Mouse (Mus musculus): Measurements from ENCODE around the gene Duox1. TPM values are rescaled to one million over a fixed set of nuclear protein-coding genes. Genes with fewer than 3 reads are reported as not detected.
A peak's percentile ranks its signal among the peaks of the same experiment; 100 is the strongest.

Duox1 gene
- 0.10 and 0.15 TPM in 2 replicates for polyA plus RNA-seq (2016; fragmentation: Nextera tagmentation; extraction: Ambion mirVana)

DNA sequence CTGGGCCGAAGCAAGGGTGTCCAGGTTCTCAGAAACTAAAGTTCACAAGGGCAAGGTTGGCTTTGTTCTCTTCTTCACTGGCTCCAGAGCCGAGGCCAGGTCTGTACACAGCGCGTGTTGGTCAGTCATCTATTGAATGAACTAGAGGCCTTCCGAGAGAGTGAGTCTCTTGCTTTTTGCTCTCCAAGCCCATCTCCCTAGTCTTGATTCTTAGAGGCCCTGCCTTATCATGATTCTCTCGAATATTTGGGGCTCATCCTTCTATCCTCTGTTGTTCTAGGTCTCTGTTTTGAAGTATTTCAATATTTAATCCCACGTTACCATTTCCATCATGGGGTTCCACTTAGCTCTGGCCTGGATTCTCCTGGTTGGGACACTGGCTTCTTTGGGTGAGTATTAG, at the start of gene Duox1:
Gene Duox1, plus strand, starts transcription at position 301 of the 400 bp plus-strand sequence.
- Histone ChIP-seq H3K9me3 (no peaks in the 10 kb centered on the region), H3K27ac (no peak within 1 kb of the TSS), H3K4me2 (replicated peaks) (no peak within 1 kb of the TSS), H3K4me3 (no peak within 1 kb of the TSS), H3K36me3 (no peaks in the 10 kb centered on the region), H3K27me3 (replicated peaks) (peaks cover 43% of the 10 kb centered on the region), H3K4me1 (peaks cover 10% of the 10 kb centered on the region; the same call in 1 of the 2 replicates), H3K9ac (no peak within 1 kb of the TSS)
- no peak for ATAC-seq (ENCODE audit: low FRiP score, low read depth)
- WGBS = 84% methylated on average over 7 of the region's 7 CpGs

DNA sequence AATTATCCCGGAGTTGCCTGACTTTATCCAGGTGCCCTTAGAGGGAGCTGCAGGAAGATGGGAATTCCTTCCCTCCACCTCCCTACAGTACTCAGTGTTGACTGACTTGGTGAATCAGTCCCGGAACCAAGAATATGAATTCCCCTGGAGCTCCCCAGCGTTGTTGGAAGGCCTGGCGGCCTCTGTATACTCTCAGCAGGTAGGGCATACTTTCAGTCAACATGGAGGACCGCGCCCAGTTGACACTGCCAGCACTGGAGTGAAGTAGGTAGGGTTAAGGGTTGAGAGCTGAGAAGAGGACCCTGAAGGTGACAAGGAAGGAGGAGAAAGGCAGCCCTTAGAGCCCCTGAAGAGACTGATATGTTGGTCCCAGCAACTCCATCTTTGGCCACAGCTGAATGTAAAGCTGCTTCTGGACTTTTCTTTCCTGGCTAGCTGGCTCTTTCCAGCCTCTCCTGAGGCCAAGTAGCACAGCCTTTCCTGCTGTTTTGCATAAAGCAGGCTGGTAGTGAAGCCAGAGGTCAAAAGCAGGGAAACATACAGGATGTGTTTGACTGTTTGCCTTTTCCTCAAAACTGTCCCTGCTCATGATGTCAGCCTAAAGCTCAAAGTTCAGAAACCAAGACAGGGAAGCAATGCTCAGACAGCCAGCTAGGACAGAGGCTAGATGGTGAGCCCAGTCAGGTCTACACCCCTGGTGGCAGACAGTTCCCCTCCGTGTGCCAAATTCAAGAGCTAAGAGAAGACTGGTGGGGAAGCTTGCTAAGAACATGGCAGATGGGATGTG, 48.9 kb upstream of the Duox1 start:
- ATAC-seq (ENCODE audit: low FRiP score, low read depth) = no peak
- H3K27ac ChIP-seq = no peak overlapping the region

DNA sequence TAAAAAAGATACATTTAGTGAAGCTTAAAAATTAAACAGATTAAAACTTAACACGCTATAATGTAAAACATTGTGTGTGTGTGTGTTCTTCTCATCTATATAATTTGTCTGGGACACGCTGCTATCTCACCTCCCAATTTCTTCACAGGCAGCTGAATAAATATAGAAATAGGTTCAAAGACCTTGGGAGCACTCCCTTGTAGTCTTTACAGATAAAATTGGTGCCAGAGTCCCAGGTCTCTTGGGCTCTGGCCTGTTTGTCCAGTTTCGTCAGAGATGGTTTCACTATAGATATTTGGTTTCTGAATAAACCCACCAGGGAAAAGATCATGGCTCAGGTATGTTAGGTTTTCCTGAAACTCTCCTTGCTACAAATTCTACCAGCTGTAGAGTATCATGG, 36.7 kb upstream of the Duox1 start:
- H3K4me2 ChIP-seq (replicated peaks) = no peak overlapping the region
- no peak overlapping the region for H3K27ac ChIP-seq
- H3K4me1 ChIP-seq = no peaks in the 10 kb centered on the region
- H3K9ac ChIP-seq = no peak overlapping the region
- no peaks in the 10 kb centered on the region for H3K27me3 ChIP-seq (replicated peaks)
- H3K4me3 ChIP-seq = no peak overlapping the region
- no peaks in the 10 kb centered on the region for H3K36me3 ChIP-seq
- no peak for ATAC-seq (ENCODE audit: low FRiP score, low read depth)
- 89% methylated on average over 3 of the region's 3 CpGs for WGBS
- H3K9me3 ChIP-seq = no peaks in the 10 kb centered on the region

More for the DNA sequence above, 48.9 kb upstream of the Duox1 start:
- Histone ChIP-seq H3K9ac (no peak overlapping the region), H3K36me3 (no peaks in the 10 kb centered on the region), H3K4me3 (no peak overlapping the region), H3K4me1 (peaks cover 8% of the 10 kb centered on the region), H3K4me2 (replicated peaks) (no peak overlapping the region), H3K27me3 (replicated peaks) (no peaks in the 10 kb centered on the region), H3K9me3 (no peaks in the 10 kb centered on the region)
- WGBS = 93% methylated on average over 7 of the region's 7 CpGs

DNA sequence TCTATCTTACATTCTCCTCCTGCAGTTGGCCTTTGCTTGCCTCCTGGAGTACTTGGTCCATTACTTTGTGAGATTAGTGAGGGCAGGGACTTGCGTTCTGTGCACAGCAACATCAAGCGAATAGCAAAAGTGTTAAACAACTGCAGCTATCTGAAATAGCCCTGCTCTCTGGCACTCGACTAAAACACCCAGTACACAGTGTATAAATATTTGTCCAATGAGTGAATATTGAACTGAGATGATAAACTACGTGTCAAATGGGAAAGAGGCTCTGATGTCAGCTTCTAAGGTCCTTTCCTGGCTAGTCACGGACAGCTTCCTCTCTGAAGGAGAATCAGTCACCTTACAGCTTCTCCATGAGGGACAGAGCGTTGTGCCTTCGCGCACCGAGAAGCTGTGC, 31.4 kb upstream of the Duox1 start:
- H3K9ac ChIP-seq = no peak overlapping the region
- no peak overlapping the region for H3K4me2 ChIP-seq (replicated peaks)
- H3K27ac ChIP-seq = no peak overlapping the region
- no peaks in the 10 kb centered on the region for H3K36me3 ChIP-seq
- 89% methylated on average over 9 of the region's 9 CpGs for WGBS
- H3K27me3 ChIP-seq (replicated peaks) = no peaks in the 10 kb centered on the region
- no peaks in the 10 kb centered on the region for H3K9me3 ChIP-seq
- H3K4me3 ChIP-seq = no peak overlapping the region
- no peak for ATAC-seq (ENCODE audit: low FRiP score, low read depth)
- H3K4me1 ChIP-seq = no peaks in the 10 kb centered on the region

DNA sequence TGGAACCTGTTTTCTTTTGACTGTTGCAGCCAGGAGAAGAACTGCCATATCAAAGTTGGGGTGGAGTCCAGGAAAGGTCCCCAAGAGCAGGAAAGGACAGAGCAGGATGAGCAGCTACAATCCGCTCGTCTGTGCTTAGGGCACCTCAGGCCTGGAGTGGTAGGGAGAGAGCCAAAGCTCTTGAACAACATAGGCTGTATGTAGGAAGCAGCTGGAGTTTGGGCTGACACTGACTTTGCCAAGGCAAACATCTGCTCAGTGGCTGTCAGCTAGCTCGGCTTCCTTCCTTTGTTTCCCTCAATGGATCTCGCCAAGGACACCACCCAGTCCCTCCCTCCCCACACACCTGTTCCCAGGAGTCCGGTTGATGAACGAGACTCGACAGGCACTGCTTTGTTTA, 29.3 kb upstream of the Duox1 start:
- Histone ChIP-seq H3K9ac (no peak overlapping the region), H3K4me1 (no peaks in the 10 kb centered on the region), H3K9me3 (no peaks in the 10 kb centered on the region), H3K27me3 (replicated peaks) (no peaks in the 10 kb centered on the region), H3K36me3 (no peaks in the 10 kb centered on the region), H3K4me2 (replicated peaks) (no peak overlapping the region), H3K27ac (no peak overlapping the region), H3K4me3 (no peak overlapping the region)
- ATAC-seq (ENCODE audit: low FRiP score, low read depth) = no peak
- 71% methylated on average over 7 of the region's 7 CpGs for whole genome bisulfite sequencing

DNA sequence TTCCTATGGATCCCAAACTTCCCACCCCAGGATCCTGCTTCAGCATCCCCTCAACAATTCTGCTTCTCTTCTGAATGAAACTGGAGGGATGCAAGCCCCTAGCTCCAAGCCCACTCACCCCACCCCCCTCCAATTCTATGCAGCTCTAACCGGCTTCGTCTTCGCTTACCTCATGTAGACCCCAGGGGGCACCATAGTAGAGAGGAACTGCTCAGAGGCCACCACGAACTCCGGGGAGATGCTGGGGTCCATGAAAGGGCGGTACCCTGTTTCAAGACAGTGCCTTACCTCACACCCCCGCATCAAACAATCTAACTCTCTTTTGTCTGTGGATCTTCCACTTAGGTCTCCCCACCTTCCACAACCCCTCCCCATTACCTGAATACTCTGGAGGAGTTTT, 20.6 kb upstream of the Duox1 start:
- Histone ChIP-seq H3K4me3 (no peak overlapping the region), H3K4me1 (peaks cover 17% of the 10 kb centered on the region), H3K9ac (no peak overlapping the region), H3K36me3 (no peaks in the 10 kb centered on the region), H3K27me3 (replicated peaks) (peaks cover 63% of the 10 kb centered on the region), H3K4me2 (replicated peaks) (no peak overlapping the region), H3K9me3 (no peaks in the 10 kb centered on the region), H3K27ac (no peak overlapping the region)
- 4% methylated on average over 7 of the region's 7 CpGs for WGBS
- no peak for ATAC-seq (ENCODE audit: low FRiP score, low read depth)

DNA sequence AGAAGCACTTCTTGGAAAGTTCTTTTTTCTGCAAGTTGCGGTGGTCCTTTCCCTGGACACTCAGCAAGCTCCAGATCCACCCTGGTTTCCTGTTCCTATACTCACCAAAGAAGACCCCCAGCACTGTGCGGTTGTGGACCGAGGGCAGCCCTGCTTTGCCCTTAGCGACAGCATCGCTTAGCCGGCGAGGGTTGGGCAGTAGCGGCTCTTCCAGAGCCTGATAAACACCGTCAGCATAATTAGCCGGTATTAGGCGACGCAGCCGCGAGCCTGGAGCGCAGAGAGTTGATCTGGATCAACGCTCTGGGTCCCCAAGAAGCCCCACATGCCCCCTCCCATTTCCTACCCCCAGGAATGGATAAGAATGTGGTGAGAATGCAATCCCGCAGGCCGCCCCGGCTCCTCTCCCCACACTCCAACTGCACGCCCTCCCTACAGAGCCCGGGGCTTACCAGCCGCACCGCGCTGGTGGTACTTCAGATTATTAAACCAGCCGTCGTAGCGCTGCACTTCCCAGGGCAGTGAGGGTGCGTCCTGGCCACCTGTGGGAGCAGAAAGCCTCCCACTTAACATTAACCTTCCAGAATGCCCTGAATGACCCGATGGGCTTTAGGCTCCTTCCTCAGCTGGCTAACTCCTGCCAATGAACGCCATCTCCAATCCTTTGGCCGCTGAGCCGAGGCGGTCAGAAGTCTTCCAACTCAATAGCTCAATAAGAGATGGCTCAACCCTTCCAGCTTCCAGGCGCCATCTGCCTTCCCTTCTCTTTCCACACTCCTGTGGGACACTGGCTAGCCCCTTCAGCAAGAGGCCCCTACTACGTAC, 18.0 kb upstream of the Duox1 start:
- WGBS = 1% methylated on average over 35 of the region's 35 CpGs
- Histone ChIP-seq H3K9me3 (no peaks in the 10 kb centered on the region), H3K4me1 (peaks cover 28% of the 10 kb centered on the region), H3K9ac (no peak overlapping the region), H3K36me3 (no peaks in the 10 kb centered on the region), H3K27ac (no peak overlapping the region), H3K27me3 (replicated peaks) (peaks cover 86% of the 10 kb centered on the region), H3K4me2 (replicated peaks) (peak overlapping the region; percentile 33), H3K4me3 (peak overlapping the region; percentile 13; the same call in 1 of the 2 replicates)
- ATAC-seq (ENCODE audit: low FRiP score, low read depth) = no peak

DNA sequence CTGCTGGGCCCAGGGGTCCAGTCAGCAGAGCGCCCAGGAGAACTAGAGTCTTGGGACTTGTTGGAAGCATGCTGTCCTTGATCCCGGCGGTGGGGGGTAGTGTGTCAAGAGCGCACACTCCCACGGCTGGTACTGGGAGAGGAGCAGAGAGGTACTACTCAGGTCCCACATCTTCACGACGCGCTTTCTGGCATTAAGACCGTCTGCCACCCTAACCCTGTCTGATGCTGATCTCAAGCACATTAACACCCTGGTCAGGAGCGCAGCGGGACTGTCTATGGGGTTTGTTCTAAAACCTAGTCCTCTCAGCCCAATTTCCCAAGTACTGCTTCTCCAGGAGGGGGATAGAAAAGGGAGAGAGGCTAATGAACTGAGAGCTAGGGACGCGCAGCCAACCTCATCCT, 17.4 kb upstream of the Duox1 start, which contains the start of gene Duox2:
Gene Duox2, minus strand, starts transcription at position 354 of the 404 bp plus-strand sequence.
- no peak for ATAC-seq (ENCODE audit: low FRiP score, low read depth)
- Histone ChIP-seq H3K4me3 (peak within 1 kb of the TSS; percentile 13; the same call in 1 of the 2 replicates), H3K4me1 (peaks cover 28% of the 10 kb centered on the region), H3K4me2 (replicated peaks) (peak within 1 kb of the TSS; percentile 52), H3K27me3 (replicated peaks) (peaks cover 90% of the 10 kb centered on the region), H3K27ac (no peak within 1 kb of the TSS), H3K9me3 (no peaks in the 10 kb centered on the region), H3K36me3 (no peaks in the 10 kb centered on the region), H3K9ac (no peak within 1 kb of the TSS)
- WGBS = 2% methylated on average over 13 of the region's 13 CpGs

DNA sequence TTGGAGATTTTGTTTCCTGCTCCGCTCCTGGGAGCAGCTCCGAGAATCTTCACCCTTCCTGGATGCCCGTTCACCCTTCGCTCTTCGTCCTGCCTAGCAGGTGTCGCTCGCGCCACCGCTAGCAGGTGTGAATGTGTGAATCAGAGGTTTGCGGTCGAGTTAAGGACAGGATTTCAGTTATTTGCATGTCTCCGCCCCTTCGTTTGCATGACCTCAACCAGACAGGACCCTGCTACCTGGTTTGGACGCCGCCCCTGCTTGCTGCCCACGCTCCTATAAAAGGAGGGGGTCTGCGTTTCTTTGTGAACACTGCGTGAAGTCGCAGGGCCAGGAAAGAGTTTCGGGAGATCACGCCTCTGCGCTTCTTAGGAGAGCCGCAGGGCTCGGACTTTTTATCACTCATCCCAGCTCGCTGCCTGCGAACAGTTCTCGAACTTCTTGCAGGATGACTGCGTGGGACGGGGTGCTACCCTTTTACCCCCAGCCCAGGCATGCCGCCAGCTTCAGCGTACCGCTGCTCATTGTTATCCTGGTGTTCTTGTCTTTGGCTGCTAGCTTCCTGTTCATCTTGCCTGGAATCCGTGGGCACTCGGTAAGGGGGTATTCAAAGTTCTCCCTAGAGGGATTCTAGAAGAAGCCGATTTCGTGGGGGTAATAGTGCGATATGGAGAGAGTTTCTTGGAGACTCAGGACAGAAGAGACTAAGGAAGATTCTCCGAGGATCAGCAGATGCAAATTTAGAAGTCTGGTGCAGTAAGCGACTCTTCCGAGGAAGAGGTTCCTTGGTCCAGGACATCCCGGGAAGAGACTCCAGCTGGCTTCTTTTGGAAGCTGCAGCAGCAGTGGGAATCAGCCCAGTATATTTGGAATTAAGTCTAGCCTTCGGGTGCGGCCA, 16.6 kb upstream of the Duox1 start, which contains the start of gene Duoxa2:
Gene Duoxa2, plus strand, starts transcription at position 305 of the 895 bp plus-strand sequence.
- H3K9me3 ChIP-seq = no peaks in the 10 kb centered on the region
- H3K27ac ChIP-seq = no peak within 1 kb of the TSS
- H3K27me3 ChIP-seq (replicated peaks) = peaks cover 95% of the 10 kb centered on the region
- 0 out of 2 replicates have a peak within 1 kb of the TSS, but pooled peaks have one; percentile 7 for H3K4me3 ChIP-seq
- peak within 1 kb of the TSS; percentile 52 for H3K4me2 ChIP-seq (replicated peaks)
- under 1% methylated on average over 43 of the region's 43 CpGs for WGBS
- ATAC-seq (ENCODE audit: low FRiP score, low read depth) = no peak
- no peak within 1 kb of the TSS for H3K9ac ChIP-seq
- H3K4me1 ChIP-seq = peaks cover 28% of the 10 kb centered on the region
- H3K36me3 ChIP-seq = no peaks in the 10 kb centered on the region

DNA sequence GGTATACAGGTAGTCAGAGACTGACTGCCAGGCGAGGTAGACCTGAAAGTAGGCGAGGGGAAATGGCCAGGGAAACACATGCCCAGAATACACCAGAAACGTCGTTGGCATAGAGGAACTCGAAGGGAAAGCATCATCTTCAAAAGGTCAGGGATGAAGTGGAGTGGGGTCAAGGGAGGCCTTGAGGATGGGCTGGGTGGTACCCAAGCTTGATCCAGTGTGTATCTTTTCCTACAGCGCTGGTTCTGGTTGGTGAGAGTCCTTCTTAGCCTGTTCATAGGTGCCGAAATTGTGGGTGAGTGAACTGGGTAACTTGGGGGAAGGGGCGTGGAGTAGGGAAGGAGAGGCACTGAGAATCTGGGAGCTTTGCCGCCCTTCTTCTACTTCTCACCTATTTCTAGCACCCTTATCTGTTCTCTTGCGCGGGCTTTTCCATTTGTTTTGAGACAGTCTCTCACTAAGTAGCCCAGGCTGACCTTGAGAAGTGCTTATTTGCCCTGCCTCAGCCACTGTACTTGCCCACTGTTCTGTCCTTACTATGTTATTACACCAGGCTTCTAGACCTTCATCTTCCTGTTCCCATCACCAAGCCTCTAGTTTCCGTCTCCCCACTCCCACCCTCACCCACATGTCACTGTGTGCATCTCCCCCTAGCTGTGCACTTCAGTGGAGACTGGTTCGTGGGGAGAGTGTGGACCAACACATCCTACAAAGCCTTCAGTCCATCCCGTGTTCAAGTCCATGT, 15.4 kb upstream of the Duox1 start:
- H3K9ac ChIP-seq = no peak overlapping the region

DNA sequence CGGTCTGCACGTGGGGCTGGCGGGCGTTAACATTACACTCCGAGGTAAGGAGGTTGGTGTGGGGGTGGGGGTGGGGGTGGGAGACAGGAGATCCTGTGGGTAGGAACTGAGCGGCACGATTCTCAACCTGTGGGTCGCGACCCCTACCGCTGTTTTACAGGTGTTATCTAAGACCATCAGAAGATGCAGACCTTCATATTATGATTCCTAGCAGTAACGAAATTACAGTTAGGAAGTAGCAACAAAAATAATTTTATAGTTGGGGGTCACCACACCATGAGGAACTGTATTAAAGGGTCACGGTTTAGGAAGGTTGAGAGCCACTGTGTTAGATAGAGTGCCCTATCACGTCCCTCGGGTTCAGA, 14.8 kb upstream of the Duox1 start:
- ATAC-seq (ENCODE audit: low FRiP score, low read depth) = no peak
- no peak overlapping the region for H3K4me3 ChIP-seq

More for the DNA sequence above, 15.4 kb upstream of the Duox1 start:
- H3K4me2 ChIP-seq (replicated peaks) = no peak overlapping the region
- peaks cover 28% of the 10 kb centered on the region for H3K4me1 ChIP-seq
- no peak for ATAC-seq (ENCODE audit: low FRiP score, low read depth)
- WGBS = 7% methylated on average over 14 of the region's 14 CpGs
- H3K27ac ChIP-seq = no peak overlapping the region
- H3K36me3 ChIP-seq = no peaks in the 10 kb centered on the region
- H3K9me3 ChIP-seq = no peaks in the 10 kb centered on the region
- H3K27me3 ChIP-seq (replicated peaks) = peaks cover 91% of the 10 kb centered on the region
- H3K4me3 ChIP-seq = no peak overlapping the region

More for the DNA sequence above, 14.8 kb upstream of the Duox1 start:
- H3K27me3 ChIP-seq (replicated peaks) = peaks cover 90% of the 10 kb centered on the region
- no peak overlapping the region for H3K9ac ChIP-seq
- H3K36me3 ChIP-seq = no peaks in the 10 kb centered on the region
- H3K9me3 ChIP-seq = no peaks in the 10 kb centered on the region
- H3K4me1 ChIP-seq = peaks cover 28% of the 10 kb centered on the region
- 9% methylated on average over 14 of the region's 14 CpGs for WGBS
- H3K4me2 ChIP-seq (replicated peaks) = peak overlapping the region; percentile 81; the same call in 1 of the 2 replicates
- H3K27ac ChIP-seq = no peak overlapping the region

Measured in neural tube, embryonic 12.5 days (tissue).